Mouse (Mus musculus) CH12.LX (cell line): ENCODE results near the gene Cstad. TPM values are rescaled to one million over a fixed set of nuclear protein-coding genes. Genes with fewer than 3 reads are reported as not detected.

ENCODE experiments used
- DNase-seq: peaks from one replicate; pipeline ENCODE4 v3.0.0-alpha.2; 2013; ENCODE audit errors: extremely low read depth
- H3K27ac ChIP-seq: 2 replicates; pipeline ENCODE4 v1.5.1; 2012; ENCODE audit warnings: low read depth, mild to moderate bottlenecking, control low read depth, moderate library complexity; ENCODE audit not compliant: insufficient read depth
- H3K27me3 ChIP-seq: replicated peaks from 2 replicates; pipeline ENCODE3; 2012; ENCODE audit warnings: inconsistent platforms
- H3K36me3 ChIP-seq, 2 experiments: replicated peaks in 1 of 2; 2 replicates each; pipeline versions ENCODE3 to v1.6.1; 2012; ENCODE audit warnings: inconsistent platforms in 1 of 2, low read length in 1 of 2, mild to moderate bottlenecking in 1 of 2, mixed read lengths in 1 of 2, moderate library complexity in 1 of 2; ENCODE audit not compliant: control insufficient read depth in 1 of 2, insufficient read depth in 1 of 2
- H3K4me1 ChIP-seq, 2 experiments: 2 replicates each; pipeline ENCODE4 v1.6.1; 2012; ENCODE audit warnings: inconsistent platforms in 1 of 2, moderate library complexity in 1 of 2; ENCODE audit not compliant: insufficient read depth in 2 of 2, control insufficient read depth in 1 of 2
- H3K4me2 ChIP-seq: 2 replicates; pipeline ENCODE4 v1.6.1; 2012; ENCODE audit warnings: low read depth, mild to moderate bottlenecking, control low read depth; ENCODE audit not compliant: poor library complexity, insufficient read depth, severe bottlenecking
- H3K4me3 ChIP-seq, 3 experiments: fragments of 150-350 bp in 1 of 3; sonication (generic) in 1 of 3; replicated peaks in 1 of 3; 2 replicates each; pipeline versions ENCODE3 to v1.5.1; 2011 to 2012; ENCODE audit warnings: low read depth in 2 of 3, low read length in 2 of 3, mild to moderate bottlenecking in 2 of 3, moderate library complexity in 2 of 3, control low read depth in 1 of 3, improper control_type of control experiment in 1 of 3, inconsistent platforms in 1 of 3, mixed read lengths in 1 of 3; ENCODE audit not compliant: poor library complexity in 1 of 3
- H3K79me2 ChIP-seq: replicated peaks from 2 replicates; pipeline ENCODE4 v1.6.1; 2012; ENCODE audit warnings: mild to moderate bottlenecking, moderate library complexity; ENCODE audit not compliant: control insufficient read depth, poor library complexity, insufficient read depth, severe bottlenecking; ENCODE audit errors: extremely low read depth
- H3K9ac ChIP-seq: 2 replicates; pipeline ENCODE4 v1.6.1; 2012; ENCODE audit warnings: low read depth, mild to moderate bottlenecking, control low read depth, moderate library complexity; ENCODE audit not compliant: insufficient read depth
- H3K9me3 ChIP-seq: replicated peaks from 2 replicates; pipeline ENCODE3; 2012; ENCODE audit warnings: low read length, inconsistent platforms, mixed read lengths
- CHD1 ChIP-seq: IDR thresholded peaks from 2 replicates; pipeline ENCODE4 v1.6.1; 2012; ENCODE audit warnings: low read depth, low read length, improper control_type of control experiment, inconsistent platforms
- CTCF ChIP-seq, 2 experiments: IDR thresholded peaks in 1 of 2; conservative IDR thresholded peaks in 1 of 2; 2 replicates each; pipeline ENCODE4 v1.5.1; 2011 to 2012; ENCODE audit warnings: low read depth in 2 of 2, low read length in 2 of 2, improper control_type of control experiment in 1 of 2, inconsistent platforms in 1 of 2, mild to moderate bottlenecking in 1 of 2, moderate library complexity in 1 of 2
- ELF1 ChIP-seq: IDR thresholded peaks from 2 replicates; pipeline ENCODE4 v1.6.1; 2014; ENCODE audit warnings: low read depth, mild to moderate bottlenecking, inconsistent platforms, low read length, improper control_type of control experiment
- GABPA ChIP-seq: IDR thresholded peaks from 2 replicates; pipeline ENCODE4 v1.6.1; 2012; ENCODE audit warnings: low read depth, low read length, improper control_type of control experiment, inconsistent platforms; ENCODE audit not compliant: insufficient replicate concordance
- IRF4 ChIP-seq: IDR thresholded peaks from 2 replicates; pipeline ENCODE4 v1.6.1; 2014; ENCODE audit warnings: low read depth, mild to moderate bottlenecking, inconsistent platforms, low read length, improper control_type of control experiment
- JUND ChIP-seq: conservative IDR thresholded peaks from 2 replicates; pipeline ENCODE4 v1.6.1; 2011; ENCODE audit warnings: low read depth, low read length, improper control_type of control experiment
- KAT2A ChIP-seq: IDR thresholded peaks from 2 replicates; pipeline ENCODE4 v1.6.1; 2012; ENCODE audit warnings: low read length, improper control_type of control experiment, inconsistent platforms; ENCODE audit not compliant: insufficient replicate concordance
- MAFK ChIP-seq: IDR thresholded peaks from 2 replicates; pipeline ENCODE4 v1.6.1; 2011; ENCODE audit warnings: low read length, improper control_type of control experiment; ENCODE audit not compliant: insufficient replicate concordance
- MAX ChIP-seq: IDR thresholded peaks from 2 replicates; pipeline ENCODE4 v1.6.1; 2011; ENCODE audit warnings: low read length, improper control_type of control experiment
- MAZ ChIP-seq: IDR thresholded peaks from 2 replicates; pipeline ENCODE4 v1.6.1; 2012; ENCODE audit warnings: low read depth, mild to moderate bottlenecking, inconsistent platforms, low read length, improper control_type of control experiment, moderate library complexity
- MEF2A ChIP-seq: IDR thresholded peaks from 2 replicates; pipeline ENCODE4 v1.6.1; 2014; ENCODE audit warnings: low read depth, mild to moderate bottlenecking, inconsistent platforms, low read length, improper control_type of control experiment, borderline replicate concordance
- MXI1 ChIP-seq: IDR thresholded peaks from 2 replicates; pipeline ENCODE4 v1.6.1; 2011; ENCODE audit warnings: mild to moderate bottlenecking, low read depth, low read length, improper control_type of control experiment
- MYC ChIP-seq: IDR thresholded peaks from 2 replicates; pipeline ENCODE4 v1.6.1; 2011; ENCODE audit warnings: low read depth, mild to moderate bottlenecking, improper control_type of control experiment, low read length
- NELFE ChIP-seq: IDR thresholded peaks from 2 replicates; pipeline ENCODE4 v1.6.1; 2011; ENCODE audit warnings: low read depth, low read length, improper control_type of control experiment
- PAX5 ChIP-seq: IDR thresholded peaks from 2 replicates; pipeline ENCODE4 v1.6.1; 2012; ENCODE audit warnings: low read length, inconsistent platforms, mixed read lengths
- POLR2AphosphoS2 ChIP-seq: IDR thresholded peaks from 2 replicates; pipeline ENCODE4 v1.6.1; 2011; ENCODE audit warnings: low read depth, low read length, improper control_type of control experiment
- RCOR1 ChIP-seq: conservative IDR thresholded peaks from 2 replicates; pipeline ENCODE4 v1.6.1; 2012; ENCODE audit warnings: low read depth, mild to moderate bottlenecking, inconsistent platforms, low read length, improper control_type of control experiment
- TBP ChIP-seq: conservative IDR thresholded peaks from 2 replicates; pipeline ENCODE4 v1.6.1; 2011; ENCODE audit warnings: low read depth, low read length, improper control_type of control experiment
- TCF12 ChIP-seq: IDR thresholded peaks from 2 replicates; pipeline ENCODE4 v1.6.1; 2014; ENCODE audit warnings: low read depth, mild to moderate bottlenecking, inconsistent platforms, low read length, improper control_type of control experiment
- USF2 ChIP-seq: conservative IDR thresholded peaks from 2 replicates; pipeline ENCODE4 v1.6.1; 2011; ENCODE audit warnings: low read depth, low read length, improper control_type of control experiment
- ZC3H11A ChIP-seq: IDR thresholded peaks from 2 replicates; pipeline ENCODE4 v1.6.1; 2012; ENCODE audit warnings: low read depth, mild to moderate bottlenecking, inconsistent platforms, low read length, improper control_type of control experiment
- ZKSCAN1 ChIP-seq: IDR thresholded peaks from 2 replicates; pipeline ENCODE4 v1.6.1; 2012; ENCODE audit warnings: low read depth, inconsistent platforms, low read length, improper control_type of control experiment, borderline replicate concordance
- ZMIZ1 ChIP-seq: IDR thresholded peaks from 2 replicates; pipeline ENCODE4 v1.6.1; 2012; ENCODE audit warnings: low read depth, mild to moderate bottlenecking, inconsistent platforms, low read length, improper control_type of control experiment
- dilution Hi-C: fragments of 300-500 bp; cut with MboI; formaldehyde crosslinking; loops from 2 replicates; pipeline ENCODE4 v1.14.3; 2020; ENCODE audit warnings: low sequenced_read_pairs; ENCODE audit not compliant: extremely low pct_unique_long_range_greater_than_20kb, extremely low pct_ligation_motif_present
- in situ Hi-C: fragments of 300-500 bp; cut with MboI; formaldehyde crosslinking; loops from 3 replicates; pipeline ENCODE4 v1.14.3; 2019; ENCODE audit warnings: low sequenced_read_pairs, low pct_ligation_motif_present, low pct_unique_long_range_greater_than_20kb, mixed read lengths
- polyA plus RNA-seq: library from polyadenylated mRNA; unstranded; fragments of >175 nt; gene quantifications from 2 replicates; pipeline ENCODE4 v1.2.1, GENCODE M21; 2012; ENCODE audit warnings: low read depth; ENCODE audit not compliant: insufficient read length
- total RNA-seq, 2 experiments: library from RNA; depleted of rRNA; stranded (reverse); fragments of 300-350 nt in 1 of 2; fragments of >200 nt in 1 of 2; gene quantifications; 2 replicates each; pipeline ENCODE4 v1.2.3; 2012 to 2014

Cstad gene
- total and polyA plus RNA-seq, 3 experiments: 0.29 to 0.51 TPM; not detected in 1

DNA sequence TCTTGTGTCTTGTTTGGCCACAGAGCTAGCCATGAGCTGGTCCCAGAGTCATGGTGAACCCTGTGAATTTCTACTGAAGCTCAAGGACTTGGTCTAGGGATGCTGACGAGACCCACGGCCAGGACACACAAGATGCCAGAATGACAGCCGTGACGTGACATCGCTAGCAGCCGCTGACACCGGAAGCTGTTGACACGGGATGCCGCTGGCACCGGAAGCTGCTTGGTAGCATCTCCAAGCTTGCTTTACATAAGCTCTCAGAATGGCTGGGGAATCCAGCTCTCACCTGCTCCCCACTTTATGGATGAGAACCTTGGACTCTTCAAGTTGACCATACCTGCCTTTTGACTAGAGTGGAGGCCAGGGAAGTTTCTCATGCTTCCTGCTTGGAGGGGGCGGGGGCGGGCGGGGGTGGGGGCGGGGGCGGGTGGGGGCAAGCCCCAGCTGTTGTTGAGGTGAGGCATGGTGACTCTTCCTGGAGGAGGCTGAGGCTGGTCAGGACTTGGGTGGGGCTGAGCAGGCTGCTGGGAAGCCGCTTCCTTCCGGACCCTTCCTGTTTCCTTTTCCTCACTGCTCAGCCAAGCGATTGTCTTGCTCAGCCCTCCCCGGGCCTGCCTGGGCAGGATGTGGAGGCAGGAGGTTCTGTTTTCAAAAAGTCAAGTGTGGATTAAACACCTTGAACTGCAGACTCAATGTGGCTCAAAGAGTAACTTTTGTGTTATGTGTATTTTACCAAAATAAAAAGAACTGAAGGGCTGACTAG, 47.2 kb upstream of the Cstad start:
- no peaks in the 10 kb centered on the region for H3K36me3 ChIP-seq
- H3K27ac ChIP-seq: no peak overlapping the region
- in situ Hi-C loops: no loop called here
- no peaks in the 10 kb centered on the region for H3K27me3 ChIP-seq
- H3K9me3 ChIP-seq: peaks cover 10% of the 10 kb centered on the region
- no peak overlapping the region for H3K9ac ChIP-seq
- H3K4me2 ChIP-seq: no peak overlapping the region
- TF ChIP-seq CTCF (conservative IDR thresholded peaks at IDR 0.05 in 1 of 2, IDR thresholded peaks at IDR 0.05 in 1 of 2; ENCODE audit: low read depth in 2 of 2, low read length in 2 of 2): no peak
- no peak for TF ChIP-seq PAX5
- TF ChIP-seq MAZ: no peak
- no peak for TF ChIP-seq TCF12
- no peak for TF ChIP-seq CHD1
- TF ChIP-seq ZMIZ1: no peak
- TF ChIP-seq MEF2A: no peak
- TF ChIP-seq NELFE: no peak
- TF ChIP-seq MYC: no peak
- TF ChIP-seq MAFK: no peak
- TF ChIP-seq USF2: no peak
- TF ChIP-seq MXI1: no peak
- no peak for TF ChIP-seq TBP
- dilution Hi-C loops: no loop called here
- H3K4me1 ChIP-seq: 0 out of 4 replicates have a peak, but pooled peaks cover 0 to 6% of the 10 kb centered on the region in 2 experiments
- DNase-seq: no peak
- H3K4me3 ChIP-seq: no peak overlapping the region
- no peaks in the 10 kb centered on the region for H3K79me2 ChIP-seq

DNA sequence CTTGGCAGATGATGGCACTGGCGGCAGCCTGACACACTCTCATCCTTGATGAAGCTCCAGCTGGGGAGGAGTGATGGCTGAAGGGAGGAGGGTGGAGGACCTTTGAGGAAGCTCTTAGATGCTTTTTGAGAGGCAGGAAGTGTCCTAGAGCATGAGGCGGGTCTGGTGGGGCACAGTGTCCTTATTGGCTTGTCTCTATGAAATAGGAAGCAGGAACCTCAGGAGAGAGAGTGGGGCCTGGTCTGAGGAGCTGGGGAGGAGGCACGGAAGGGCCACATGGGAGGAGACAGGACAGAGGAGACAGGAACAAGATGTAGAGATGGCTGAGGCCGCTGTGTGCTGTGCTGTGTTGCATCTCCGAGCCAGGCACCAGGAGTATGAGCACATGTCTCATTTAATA, 43.3 kb upstream of the Cstad start:
- H3K79me2 ChIP-seq: no peaks in the 10 kb centered on the region
- dilution Hi-C loops: no loop called here
- peak; percentile 3 for DNase-seq
- no peaks in the 10 kb centered on the region for H3K27me3 ChIP-seq
- H3K9me3 ChIP-seq: peaks cover 10% of the 10 kb centered on the region
- H3K36me3 ChIP-seq: no peaks in the 10 kb centered on the region
- TF ChIP-seq NELFE (no peak), CTCF (conservative IDR thresholded peaks at IDR 0.05 in 1 of 2, IDR thresholded peaks at IDR 0.05 in 1 of 2; ENCODE audit: low read depth in 2 of 2, low read length in 2 of 2) (no peak), ZKSCAN1 (no peak), MAX (no peak), TCF12 (no peak), POLR2AphosphoS2 (no peak), GABPA (no peak), MXI1 (no peak), ELF1 (no peak), MAFK (no peak), ZC3H11A (no peak), KAT2A (no peak), MAZ (no peak), RCOR1 (no peak), IRF4 (no peak), JUND (no peak)
- TF ChIP-seq, all 38 proteins: peak for 0
- in situ Hi-C loops: no loop called here
- no peak overlapping the region for H3K9ac ChIP-seq
- peaks cover 3 to 10% of the 10 kb centered on the region in 2 experiments; a peak in 1 of 4 replicates for H3K4me1 ChIP-seq
- H3K4me3 ChIP-seq: peak overlapping the region in 1 of 3 experiments; percentile 10
- no peak overlapping the region for H3K27ac ChIP-seq
- H3K4me2 ChIP-seq: no peak overlapping the region
